Mouse (Mus musculus): ENCODE results near the gene Ifi44. TPM values are rescaled to one million over a fixed set of nuclear protein-coding genes. Genes with fewer than 3 reads are reported as not detected.

Gene Ifi44
- polyA plus RNA-seq (2017; shearing (Covaris generic)): 1.0 TPM

DNA sequence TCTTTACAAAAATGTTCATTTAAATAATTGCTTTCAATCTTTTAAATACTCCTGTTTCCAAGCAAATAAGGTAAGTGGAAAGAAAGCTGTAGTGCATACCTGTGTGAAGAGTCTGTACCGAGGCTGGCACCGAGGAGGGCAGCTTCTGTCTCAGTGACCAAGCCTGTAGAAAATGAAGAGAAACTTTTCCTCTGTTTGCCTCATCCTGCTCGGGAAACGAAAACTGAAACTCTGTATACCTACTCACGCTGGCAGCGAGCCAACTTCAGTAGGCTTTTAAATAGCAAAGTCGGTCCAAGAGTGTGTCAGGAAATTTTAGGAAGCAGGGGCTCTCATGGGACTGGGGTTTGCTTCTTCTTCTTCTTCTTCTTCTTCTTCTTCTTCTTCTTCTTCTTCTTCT is at the start of gene Ifi44:
TSS of gene Ifi44 (minus strand) at position 224 of the 400 bp plus-strand sequence.

Other genes with a start within 250 kb of the Ifi44 start
- gene Ifi44l, start 12.9 kb upstream of the Ifi44 start, polyA plus RNA-seq (2017; shearing (Covaris generic)): not detected
- gene Ptgfr, start 87.7 kb upstream of the Ifi44 start, polyA plus RNA-seq (2017; shearing (Covaris generic)): not detected

Measured in effector memory CD4-positive, alpha-beta T cell, adult 5 months (primary cell).